Mouse (Mus musculus): Measurements from ENCODE around the gene Sqstm1.

Sqstm1 gene

DNA sequence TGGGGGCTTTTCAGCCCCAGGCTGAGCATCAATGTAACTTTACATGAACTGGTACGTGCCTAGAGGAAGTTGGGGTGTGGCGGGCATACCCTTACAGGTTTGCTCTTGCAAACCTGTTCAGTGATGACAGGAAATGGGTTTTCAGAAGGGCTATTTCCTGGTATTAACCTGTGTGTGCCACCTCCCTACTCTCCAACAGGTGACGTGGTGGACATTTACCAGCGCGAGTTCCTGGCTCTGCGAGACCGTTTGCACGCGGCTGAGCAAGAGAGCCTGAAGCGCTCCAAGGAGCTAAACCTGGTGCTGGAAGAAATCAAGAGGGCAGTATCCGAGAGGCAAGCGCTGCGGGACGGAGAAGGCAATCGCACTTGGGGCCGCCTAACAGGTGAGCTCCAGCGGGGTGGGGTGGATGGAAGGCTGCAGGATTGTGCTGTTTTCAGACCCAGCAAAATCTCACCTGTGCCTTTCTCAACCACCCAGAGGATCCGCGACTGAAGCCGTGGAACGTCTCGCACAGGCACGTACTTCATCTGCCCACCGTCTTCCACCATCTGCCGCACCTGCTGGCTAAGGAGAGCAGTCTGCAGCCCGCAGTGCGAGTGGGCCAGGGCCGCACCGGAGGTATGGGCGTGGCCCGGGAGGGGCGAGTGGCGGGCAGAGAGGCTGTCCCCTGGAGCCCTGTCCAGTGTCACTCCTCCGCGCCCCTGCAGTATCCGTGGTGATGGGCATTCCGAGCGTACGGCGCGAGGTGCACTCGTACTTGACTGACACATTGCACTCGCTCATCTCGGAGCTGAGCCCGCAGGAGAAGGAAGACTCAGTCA, 20.1 kb upstream of the Sqstm1 start:
- no peak for DNase-seq (ENCODE audit: low spot score)

DNA sequence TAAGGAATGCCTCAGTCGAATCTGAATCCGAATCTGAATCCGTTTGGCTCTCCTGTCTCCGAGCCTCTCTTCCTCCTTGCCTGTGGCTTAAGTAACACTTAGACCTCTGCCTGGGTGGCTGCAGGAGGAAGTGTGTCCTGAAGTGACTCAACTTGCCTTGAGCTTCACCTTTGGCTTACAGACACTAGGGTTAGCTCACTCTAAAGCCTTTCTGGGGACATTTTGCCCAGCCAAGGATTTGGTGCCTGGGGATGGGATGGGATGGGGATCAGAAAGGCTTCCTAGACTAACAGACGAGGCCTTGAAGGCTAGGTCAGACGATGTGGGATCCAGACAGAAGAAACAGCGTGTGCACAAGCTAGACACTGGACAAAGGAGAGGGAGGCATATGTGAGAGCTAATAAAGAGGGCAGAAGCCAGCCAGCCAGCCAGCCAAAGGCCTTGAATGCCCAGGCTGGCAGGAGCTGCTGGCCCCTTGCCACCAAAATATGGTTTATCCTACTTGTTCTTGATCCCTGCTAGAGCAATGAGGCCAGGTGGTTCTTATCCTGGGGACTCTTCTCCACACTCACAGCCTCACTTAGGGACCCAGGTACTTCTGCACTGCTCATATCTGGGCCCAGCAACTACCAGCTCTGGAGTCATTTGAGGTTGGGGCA, 18.8 kb upstream of the Sqstm1 start:
- DNase-seq (ENCODE audit: low spot score), result no peak

DNA sequence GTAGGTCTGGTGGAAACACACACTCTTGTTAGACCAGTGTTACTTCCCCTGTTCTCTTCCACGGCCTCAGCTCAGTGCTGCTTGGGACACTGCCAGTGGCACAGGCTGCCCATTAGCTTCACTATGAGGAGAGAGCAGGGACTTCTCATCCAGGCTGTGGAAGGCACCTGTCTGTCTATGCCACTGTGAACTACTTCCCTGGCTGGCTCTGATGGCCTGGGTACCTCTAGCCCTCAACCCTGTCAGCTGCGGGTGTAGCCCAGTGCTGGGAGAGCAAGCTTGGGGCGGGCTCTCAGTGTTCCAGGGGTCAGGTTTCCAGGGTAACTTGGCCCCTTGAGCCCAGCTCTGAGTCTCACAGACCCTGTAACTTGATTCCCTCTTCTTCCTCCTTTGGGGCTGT, 18.1 kb upstream of the Sqstm1 start:
- DNase-seq (ENCODE audit: low spot score), result no peak

DNA sequence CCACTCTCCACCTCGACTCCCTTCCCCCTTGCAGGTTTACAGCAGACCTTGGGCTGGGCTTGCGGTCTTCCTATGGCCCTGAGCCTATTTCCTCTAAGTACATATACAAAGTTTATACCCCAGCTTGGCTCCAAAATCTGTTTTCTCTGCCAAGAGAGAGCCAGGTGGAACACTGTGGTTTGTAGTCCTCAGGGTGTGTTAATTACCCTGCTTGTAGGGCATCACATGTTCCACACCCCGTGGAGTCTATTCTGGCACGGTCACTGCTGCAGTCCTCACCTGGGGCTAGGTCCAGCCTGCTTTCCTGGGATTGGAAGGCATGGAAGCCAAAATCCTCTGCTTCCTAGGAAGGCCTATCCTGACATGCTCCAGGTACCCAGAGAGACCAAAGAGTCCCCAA, 17.1 kb upstream of the Sqstm1 start:
- no peak for DNase-seq (ENCODE audit: low spot score)

DNA sequence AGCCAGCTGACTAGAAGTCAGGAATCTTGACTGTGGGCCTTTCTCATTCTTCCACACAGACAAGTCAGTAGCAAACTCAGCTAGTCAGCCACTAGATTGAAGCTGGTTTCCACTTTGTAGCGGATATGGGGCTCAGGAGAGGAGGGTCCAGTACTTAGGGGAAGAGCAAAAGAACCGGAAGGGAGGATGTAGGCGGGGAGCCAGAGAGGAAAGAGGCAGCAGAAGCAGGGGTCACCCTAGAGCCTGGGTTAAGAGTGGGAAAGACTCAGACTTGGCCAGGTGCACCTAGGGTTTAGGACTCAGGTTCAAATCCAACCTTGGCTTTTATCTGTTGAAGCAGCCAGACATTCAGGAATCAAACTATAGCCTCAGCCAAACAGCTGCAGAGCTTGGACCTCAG, 16.6 kb upstream of the Sqstm1 start:
- no peak for DNase-seq (ENCODE audit: low spot score)

DNA sequence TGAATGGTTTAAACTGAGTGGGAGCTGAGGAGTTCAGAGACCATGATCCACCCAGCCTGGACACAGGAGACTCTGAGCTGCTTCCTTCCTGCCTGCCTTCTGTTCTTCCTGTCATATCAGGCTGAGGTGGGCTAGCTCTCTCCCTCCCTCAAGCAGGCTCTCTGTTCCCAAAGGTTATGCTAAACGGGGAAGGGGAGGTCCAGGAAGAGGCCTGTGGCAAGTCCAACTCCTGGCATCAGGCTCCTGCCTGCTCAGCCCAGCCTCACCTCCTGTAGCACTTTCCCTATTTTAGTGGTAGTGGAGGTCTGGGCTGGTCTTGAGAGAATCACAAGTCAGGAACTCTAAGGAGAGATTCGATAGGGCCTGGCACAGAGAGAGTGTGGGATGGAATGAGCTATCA, 15.8 kb upstream of the Sqstm1 start:
- no peak for DNase-seq (ENCODE audit: low spot score)

DNA sequence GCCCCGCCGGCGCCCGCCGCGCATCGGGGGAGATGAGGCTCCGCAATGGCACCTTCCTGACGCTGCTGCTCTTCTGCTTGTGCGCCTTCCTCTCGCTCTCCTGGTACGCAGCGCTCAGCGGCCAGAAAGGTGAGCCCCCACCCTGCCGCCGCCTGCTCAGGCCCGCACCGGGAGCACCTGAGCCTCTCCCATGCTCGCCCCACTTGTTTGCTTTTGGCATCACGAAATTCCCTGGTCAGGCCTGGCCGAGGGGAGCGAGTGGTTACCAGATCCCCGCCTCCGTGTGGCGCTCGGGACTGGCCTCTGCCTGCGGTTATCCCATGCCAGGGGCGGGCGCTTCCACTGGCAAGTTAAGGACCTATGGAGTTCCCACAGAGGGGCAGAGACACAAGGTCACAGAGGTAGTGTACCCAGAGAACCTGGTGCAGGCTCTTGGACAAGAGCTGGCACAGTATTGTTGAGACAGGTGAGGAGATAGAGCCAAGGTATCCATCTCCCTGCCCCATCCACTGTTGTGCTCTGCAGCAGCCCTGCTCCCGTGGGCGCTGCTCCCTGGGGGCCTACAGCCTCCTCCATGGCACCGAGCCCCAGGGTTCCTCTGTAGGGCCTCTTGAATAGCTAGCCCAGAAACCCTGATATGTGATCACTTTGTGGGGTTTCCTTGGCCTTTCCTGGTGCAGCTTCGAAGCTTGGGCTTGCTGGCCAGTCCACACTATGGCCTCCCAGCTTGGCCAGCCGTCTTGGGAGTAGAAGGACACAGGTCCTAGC, 15.2 kb upstream of the Sqstm1 start:
- DNase-seq (ENCODE audit: low spot score), result peak; percentile 46

DNA sequence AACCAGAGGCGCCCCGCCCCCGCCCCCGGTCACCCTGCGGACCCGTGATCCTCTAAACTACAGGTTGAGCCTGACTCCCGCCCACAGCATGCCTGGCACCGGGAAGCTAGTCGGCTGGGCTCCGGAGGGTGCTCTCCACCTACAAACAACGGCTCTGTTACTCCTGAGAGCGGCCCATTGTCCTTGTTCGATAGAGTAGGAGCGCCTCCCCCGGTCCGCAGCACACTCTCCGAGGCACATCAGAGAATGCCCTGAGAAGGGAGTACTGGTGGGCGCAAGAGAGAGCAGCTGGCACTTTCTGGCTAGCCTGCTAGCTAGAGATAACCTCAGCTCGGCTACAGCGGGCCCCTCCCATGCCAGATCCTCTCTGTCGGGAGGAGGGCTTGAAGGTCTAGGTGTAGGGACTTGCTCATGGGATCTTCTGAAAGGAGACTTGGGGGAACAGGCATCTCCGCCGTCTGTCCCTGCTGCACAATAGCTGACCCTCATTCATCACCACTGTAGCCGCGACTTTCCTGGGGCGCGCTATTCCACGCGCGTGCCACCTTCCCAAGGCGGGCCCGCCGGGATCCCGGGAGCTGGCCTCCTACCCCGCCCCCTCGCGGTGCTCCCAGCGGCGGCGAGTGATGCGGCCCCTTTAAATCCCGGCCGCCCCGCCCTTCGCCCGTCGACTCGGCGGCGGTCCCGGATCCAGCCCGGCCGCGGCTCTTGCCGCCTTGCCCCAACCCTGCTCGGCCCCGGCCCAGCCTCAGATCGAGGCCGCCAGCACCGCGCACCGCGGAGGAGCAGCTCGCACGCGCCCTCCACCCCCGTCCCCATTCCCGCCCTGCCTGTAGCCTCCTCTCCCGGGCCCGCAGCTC, 14.3 kb upstream of the Sqstm1 start:
- peak; percentile 87 for DNase-seq (ENCODE audit: low spot score)

DNA sequence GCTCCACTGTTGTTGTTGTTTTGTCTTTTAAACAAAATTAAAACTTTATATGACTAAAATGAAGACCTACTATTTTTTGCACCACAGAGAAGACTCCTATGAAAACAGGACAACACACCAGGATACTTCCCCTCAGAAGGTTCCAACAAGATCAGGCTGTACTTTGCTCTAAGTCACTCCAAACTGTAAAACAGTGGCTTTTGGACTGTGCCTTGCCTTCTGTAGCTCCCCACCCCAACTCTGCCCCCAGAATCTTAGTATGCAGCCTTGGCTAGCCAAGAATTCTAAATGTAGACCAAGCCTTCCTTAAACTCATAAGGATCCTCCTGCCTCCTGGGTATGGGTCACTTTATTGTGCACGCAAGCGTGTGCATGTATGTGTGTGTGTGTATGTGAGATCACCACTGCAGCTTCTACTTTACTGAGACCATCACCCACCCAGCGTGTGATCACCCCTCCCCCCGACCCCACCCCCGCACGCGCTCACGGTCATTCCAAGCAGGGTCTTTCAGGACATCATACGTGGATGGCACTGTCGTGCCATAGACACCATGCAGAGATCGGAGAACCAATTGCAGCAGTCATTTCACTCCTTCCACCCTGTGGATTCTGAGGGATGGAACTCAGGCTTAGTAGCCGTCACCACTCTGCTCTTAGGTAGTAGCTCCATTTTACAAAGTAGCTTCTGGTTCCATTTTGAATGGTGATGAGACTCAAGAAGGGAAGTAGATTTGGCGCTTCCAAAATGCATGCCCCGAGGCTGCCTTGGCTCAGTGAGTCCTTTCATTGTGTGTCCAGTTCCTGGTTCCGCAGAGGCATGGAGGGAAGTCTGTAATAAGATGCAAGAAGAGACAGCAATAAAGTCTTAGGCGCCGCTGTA, 13.4 kb upstream of the Sqstm1 start:
- DNase-seq (ENCODE audit: low spot score), result no peak

DNA sequence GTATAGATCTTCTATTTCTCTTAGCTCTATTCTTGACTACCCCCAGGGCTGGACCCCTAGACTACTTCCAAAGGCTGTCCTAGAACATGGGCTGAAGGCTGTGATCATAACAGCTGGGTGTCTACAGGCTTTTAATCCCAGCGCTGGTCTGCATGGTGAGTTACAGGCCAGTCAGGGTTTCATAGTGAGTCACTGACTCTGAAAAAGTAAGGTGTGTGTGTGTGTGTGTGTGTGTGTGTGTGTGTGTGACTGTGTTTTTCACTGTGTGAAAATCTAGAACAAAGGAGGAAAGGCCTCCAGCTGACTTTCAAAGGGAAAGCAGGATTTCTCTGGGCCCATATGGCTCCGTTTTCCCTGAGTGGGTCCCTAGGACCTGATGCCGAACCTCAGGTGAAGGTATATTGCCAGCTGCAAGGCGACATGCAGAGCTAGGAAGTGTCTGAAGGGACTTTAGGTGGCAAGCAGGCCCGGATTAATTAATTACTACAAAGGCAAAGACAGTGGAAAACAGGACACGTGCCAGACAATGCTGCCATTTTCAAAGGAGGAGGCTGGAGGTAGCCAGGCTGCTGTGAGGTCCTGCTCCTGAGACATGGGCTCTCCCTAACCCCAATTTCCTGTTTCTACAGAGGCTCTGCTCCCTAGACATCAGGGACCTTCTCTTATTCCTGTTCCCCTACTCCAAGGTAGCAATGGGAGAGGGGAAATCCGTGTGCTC, 12.1 kb upstream of the Sqstm1 start:
- no peak for DNase-seq (ENCODE audit: low spot score)

DNA sequence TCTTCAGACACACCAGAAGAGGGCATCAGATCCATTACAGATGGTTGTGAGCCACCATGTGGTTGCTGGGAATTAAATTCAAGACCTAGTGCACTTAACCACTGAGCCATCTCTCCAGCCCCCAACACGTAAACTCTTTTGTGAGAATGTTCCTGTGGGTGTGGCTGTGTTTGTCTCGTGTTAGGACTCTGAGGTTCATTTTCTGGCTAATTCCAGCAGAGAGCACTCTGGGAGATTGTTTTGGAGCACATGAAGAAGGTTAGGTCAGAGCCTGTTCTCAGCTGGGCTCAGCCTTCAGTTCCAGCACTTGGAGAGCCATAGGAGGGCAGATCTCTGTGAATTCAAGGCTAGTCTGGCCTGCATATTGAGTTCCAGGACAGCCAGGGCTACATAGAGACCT, 9.2 kb upstream of the Sqstm1 start:
- no peak for DNase-seq (ENCODE audit: low spot score)

DNA sequence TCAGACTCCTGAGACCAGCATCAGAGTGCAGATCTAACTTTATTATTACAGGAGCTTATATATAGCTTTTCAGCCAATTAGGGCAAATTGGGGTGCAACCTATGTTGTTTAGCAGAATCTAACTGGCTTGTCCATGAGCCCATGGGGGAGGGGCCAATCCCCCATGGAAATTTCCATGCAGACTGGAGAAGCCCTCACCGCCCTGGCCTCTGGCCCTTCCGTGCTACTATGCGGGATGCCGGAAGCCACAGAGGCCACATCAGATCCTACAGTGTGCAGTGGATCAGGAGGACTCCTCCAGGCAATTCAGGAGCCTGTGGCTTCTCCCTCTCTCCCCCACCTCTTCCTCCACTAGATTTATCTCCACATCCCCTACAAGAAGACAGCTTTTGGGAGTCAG, 7.2 kb upstream of the Sqstm1 start:
- DNase-seq (ENCODE audit: low spot score), result no peak

DNA sequence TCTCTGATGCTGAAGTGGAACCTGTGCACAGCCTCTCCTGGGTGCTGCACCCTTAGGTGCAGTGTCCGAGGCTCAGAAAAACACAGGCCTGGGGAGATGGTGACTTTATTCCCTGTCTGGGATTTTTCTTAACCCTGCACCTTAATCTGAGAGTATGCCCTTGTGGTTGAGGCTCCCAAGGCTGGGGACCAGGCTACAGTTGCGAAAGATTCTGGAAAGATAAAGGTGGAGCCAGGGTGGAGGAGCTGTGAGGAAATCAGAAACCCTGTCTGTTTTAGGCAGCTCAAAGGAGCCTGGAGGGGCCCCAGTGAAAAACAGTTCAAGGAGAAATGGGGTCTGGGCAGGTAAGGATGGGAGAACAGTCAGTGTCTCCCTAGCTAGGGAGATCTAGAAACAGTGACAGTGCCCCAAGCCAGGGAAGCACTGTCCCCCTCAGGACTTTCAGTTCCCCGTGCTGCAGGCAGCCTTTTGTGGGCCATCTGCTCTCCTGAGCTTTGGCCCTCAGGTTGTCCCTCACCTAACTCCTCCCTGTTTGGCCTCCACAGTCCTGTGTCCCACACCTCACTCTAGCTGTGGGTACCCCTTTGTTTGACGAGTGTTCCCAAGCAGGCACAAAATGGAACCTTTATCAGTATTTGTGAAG, 6.2 kb upstream of the Sqstm1 start:
- no peak for DNase-seq (ENCODE audit: low spot score)

DNA sequence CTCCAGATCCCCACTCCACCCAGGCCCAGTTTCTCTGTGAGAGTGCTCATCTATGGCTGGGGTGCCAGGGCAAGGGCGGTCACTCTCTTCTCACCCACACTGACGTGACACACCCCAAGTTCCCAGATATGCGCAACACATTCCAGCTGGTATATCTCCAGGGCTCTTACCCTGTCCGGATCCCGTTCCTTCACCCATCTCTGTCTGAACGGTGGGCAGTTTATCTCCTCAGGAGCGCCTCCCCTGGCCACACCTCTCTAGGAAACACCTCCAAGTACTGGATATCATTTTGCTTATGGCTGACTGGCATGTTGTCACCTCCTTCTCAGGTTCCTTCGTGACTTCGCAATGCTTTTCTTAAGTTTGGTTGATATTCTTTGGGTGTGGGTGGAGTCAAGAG, 5.0 kb upstream of the Sqstm1 start:
- DNase-seq (ENCODE audit: low spot score), result no peak

DNA sequence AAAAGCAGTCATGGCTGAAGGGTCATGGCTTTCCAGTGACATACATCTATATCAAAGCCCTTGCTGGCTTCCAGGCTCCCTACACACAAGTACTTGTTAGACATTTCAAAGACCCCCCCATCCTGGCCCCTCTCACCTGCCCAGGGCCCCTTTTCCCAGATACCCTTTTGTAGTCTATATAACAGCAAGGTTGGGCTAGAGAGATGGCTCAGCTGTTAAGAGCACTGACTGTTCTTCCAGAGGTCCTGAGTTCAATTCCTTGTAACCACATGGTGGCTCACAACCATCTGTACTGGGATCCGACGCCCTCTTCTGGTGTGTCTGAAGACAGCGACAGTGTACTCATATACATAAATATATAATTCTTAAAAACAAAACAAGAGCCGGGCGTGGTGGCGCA, 4.0 kb upstream of the Sqstm1 start:
- DNase-seq (ENCODE audit: low spot score), result no peak

DNA sequence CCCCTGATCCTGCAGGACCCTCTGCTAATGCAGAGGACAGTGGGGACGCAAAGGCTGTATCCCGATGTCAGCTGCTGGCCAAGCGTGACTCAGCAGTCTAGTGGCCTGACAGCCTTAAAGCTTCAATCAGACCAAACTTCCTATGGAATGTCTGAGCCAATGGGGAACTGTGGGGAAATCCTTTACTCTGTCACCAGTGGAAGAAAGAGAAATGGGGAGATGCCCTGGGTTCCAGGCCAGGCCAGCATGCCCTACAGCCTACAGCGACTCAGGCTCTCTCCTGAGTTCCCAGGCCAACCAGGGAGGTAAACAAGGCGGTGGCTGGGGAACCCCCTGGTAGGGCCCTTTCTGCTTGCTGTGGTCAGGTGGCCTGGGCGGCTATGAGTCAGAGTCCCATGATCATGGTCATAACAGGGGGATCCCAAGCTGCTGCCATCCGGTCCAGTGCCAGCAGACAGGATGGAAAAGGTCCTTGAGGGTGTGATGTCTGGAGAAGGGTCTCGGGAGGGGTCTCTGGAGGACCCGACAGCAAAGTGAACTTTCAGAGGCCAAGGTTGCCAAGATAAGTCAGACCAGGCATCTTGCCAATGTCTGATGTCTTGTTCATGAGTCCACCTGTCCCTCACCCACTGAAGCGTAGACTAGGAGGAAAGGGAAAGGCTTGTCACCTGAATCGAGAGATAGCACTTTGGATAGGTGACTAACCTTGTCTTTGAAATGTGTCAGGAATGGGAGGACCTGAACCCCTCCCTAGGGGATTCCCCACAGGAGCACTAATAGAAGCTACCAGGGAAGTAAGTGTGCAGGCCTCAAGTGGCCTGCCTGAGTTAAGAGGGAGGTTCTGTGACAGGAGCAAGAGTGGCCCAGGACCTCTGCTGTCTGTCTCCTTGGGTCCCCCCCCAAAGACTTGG, 2.5 kb upstream of the Sqstm1 start:
- DNase-seq (ENCODE audit: low spot score), result peak; percentile 89

DNA sequence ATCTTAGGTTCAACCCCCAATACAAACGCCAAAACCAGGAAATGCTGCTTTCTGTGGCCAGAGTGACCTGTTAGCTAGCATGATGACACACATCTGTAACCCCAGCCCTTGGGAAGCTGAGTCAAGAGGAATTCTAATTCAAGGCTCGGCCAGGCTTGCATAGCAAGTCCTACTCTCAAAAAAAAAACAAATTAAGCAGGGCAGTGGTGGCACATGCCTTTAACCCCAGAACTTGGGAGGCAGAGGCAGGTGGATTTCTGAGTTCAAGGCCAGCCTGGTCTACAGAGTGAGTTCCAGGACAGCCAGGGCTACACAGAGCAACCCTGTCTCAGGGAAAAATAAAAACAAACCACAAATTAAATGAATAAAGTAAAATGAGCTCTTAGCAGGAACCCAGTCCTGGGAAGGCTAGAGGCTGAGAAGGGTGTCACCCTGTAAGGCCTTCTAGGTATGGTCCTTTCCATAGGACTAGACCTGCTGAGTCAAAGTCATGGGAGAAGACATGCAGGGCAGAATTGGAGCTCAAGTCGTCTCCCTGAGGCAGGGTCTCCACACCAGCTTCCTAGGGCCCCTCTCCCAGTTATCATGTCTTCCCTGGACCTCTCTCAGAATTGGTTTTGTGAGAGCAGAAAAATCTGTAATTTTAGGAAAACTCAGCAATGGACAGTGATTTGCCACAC, 1.6 kb upstream of the Sqstm1 start:
- no peak for DNase-seq (ENCODE audit: low spot score)

All from yolk sac, embryonic 10.5 days (tissue).